Mouse (Mus musculus) heart, adult 8-10 months (tissue): Measurements from ENCODE around the gene Gm3095. TPM values are rescaled to one million over a fixed set of nuclear protein-coding genes. Genes with fewer than 3 reads are reported as not detected.
"Not testable (repeated sequence)": the region's sequence is repeated elsewhere in the genome, so short reads cannot be mapped to it uniquely, and the experiment has no call there.

Source experiments
- DNase-seq: peaks from one replicate; pipeline ENCODE4 v3.0.0; 2022; ENCODE audit warnings: low spot score
- total RNA-seq, 4 experiments: library from RNA; stranded (reverse); gene quantifications; 2 replicates each; pipeline ENCODE4 v1.2.4; 2022

Gm3095 gene
- total RNA-seq, result under 1 TPM in 1 of 4 experiments, not detected in 3; 0.57 TPM

- not testable (repeated sequence) for DNase-seq
Measured at GRCm38 (mm10) chr14:3963247-3963646, at the start of gene Gm3095. Gene Gm3095, plus strand, starts transcription at chr14:3963547.

- DNase-seq, result not testable (repeated sequence)
Measured at GRCm38 (mm10) chr14:3931456-3931855, 31.9 kb upstream of the Gm3095 start, which contains the start of gene Gm3029. Gene Gm3029, plus strand, starts transcription at chr14:3931756.

DNA sequence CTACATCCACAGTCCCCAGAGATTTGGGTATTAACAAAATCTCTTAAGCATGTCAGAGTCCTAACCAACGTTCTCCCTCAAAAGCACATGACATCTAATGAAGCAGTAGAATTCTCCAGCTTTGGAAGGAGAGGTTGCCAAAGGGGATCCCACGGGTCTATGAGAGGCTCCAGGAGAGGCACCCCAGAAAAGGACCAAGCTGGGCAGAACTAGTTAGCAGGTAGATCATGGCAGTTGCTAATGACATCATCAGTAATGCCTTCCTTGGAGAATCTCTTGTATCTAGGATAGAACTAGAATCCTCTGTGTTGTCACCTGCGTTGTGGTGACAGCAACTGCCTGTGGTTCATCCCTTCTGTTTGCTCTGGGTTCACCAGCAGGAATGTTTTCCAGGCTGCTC is 34.7 kb downstream of the Gm3095 start, which contains the start of gene Gm3099:
Gene Gm3099, plus strand, starts transcription at position 301 of the 400 bp plus-strand sequence.
- not testable (repeated sequence) for DNase-seq

Other genes with a start within 250 kb of the Gm3095 start
- not detected for gene Gm3002, start 153.5 kb upstream of the Gm3095 start, total RNA-seq
- gene Gm3033, start 117.3 kb upstream of the Gm3095 start, total RNA-seq, result not detected
- gene Gm2916, start 79.4 kb upstream of the Gm3095 start, total RNA-seq, result not detected
- not detected for gene Gm3029, start 31.8 kb upstream of the Gm3095 start, total RNA-seq
- gene Gm3099, start 34.8 kb downstream of the Gm3095 start, total RNA-seq, result not detected
- under 1 TPM in 3 of 4 experiments, not detected in 1; 0.19 to 0.82 (median 0.75) TPM for gene Gm5796, start 60.4 kb downstream of the Gm3095 start, total RNA-seq
- gene Gm3115, start 120.6 kb downstream of the Gm3095 start, total RNA-seq, result not detected
- under 1 TPM in 3 of 4 experiments, not detected in 1; 0.26 to 0.75 (median 0.38) TPM for gene Gm8108, start 147.0 kb downstream of the Gm3095 start, total RNA-seq
- gene Gm3127, start 201.5 kb downstream of the Gm3095 start, total RNA-seq, result not detected
- not detected for gene Gm2974, start 219.0 kb downstream of the Gm3095 start, total RNA-seq